Comparison of ENCODE assay signal across 26 mouse cellular contexts in the genomic region with DNA sequence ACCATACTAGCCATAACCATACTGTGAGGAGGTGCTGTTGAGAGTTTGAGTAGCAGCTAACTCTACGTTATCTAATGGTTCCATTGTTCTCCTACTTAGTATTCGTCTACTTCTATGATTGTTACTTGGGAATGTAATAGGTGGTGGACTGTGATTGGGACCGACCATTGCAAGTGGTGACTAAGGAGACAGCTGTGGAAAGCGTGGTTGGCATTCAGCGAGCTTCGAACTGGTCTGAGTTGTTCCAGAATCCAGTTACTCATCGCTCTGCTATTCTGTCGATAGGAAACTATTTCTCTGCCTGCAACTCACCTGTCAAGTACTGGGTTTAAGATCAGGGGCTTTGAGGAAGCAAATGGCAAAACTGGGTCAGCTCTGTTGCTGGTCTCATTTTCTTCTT.
"Had no signal": no experiment of that assay in that cellular context is flagged by ENCODE, and none has a peak within 500 bp of the region (broad histone marks: within the 10 kb centered on the region; RNA-seq: fewer than 3 reads in every experiment).

No protein-coding gene starts in this region.

- H3K9me3 ChIP-seq: heart, embryonic 13.5 days; heart, embryonic 15.5 days; hindbrain, embryonic 13.5 days; intestine, embryonic 15.5 days; limb, embryonic 10.5 days; limb, embryonic 12.5 days; liver, embryonic 13.5 days; liver, embryonic 15.5 days had no signal

- H3K27me3 ChIP-seq: heart, embryonic 13.5 days; heart, embryonic 15.5 days; hindbrain, embryonic 13.5 days; intestine, embryonic 15.5 days; limb, embryonic 12.5 days; liver, embryonic 13.5 days; liver, embryonic 15.5 days had no signal

- H3K4me2 ChIP-seq: heart, embryonic 11.5 days; heart, embryonic 13.5 days; heart, embryonic 15.5 days; hindbrain, embryonic 13.5 days; intestine, embryonic 15.5 days; limb, embryonic 12.5 days; liver, embryonic 11.5 days; liver, embryonic 13.5 days; liver, embryonic 15.5 days had no signal

- DNase-seq: gastrocnemius, postnatal 14 days; gastrocnemius, postnatal 36 days; heart, adult 2 months; heart, postnatal 14 days; heart, postnatal 36 days; kidney, adult 18-20 months; kidney, adult 8-10 months; kidney, postnatal 10 days; kidney, postnatal 25 days; kidney, postnatal 4 days; liver; liver, embryonic 13.5 days had no signal

- H3K4me3 ChIP-seq: heart, adult 2 months; heart, embryonic 13.5 days; heart, embryonic 15.5 days; hindbrain, embryonic 13.5 days; intestine, embryonic 15.5 days; layer of hippocampus, adult 2 months; left cerebral cortex, adult 2 months; limb, embryonic 10.5 days; limb, embryonic 12.5 days; liver, embryonic 13.5 days; liver, embryonic 15.5 days had no signal

- ATAC-seq: hindbrain, embryonic 16.5 days; inflammation-experienced regulatory T-cells, adult 6 months; intestine, embryonic 15.5 days; intestine, postnatal 0 days had no signal

- H3K9ac ChIP-seq: heart, embryonic 13.5 days; heart, embryonic 15.5 days; hindbrain, embryonic 13.5 days; intestine, embryonic 15.5 days; limb, embryonic 12.5 days; liver, embryonic 13.5 days; liver, embryonic 15.5 days had no signal

- H3K4me1 ChIP-seq: heart, embryonic 15.5 days; intestine, embryonic 15.5 days; limb, embryonic 10.5 days had no signal

- H3K27ac ChIP-seq: heart, adult 2 months; heart, embryonic 13.5 days; heart, embryonic 15.5 days; hindbrain, embryonic 13.5 days; intestine, embryonic 15.5 days; layer of hippocampus, adult 2 months; left cerebral cortex, adult 2 months; limb, embryonic 10.5 days; limb, embryonic 12.5 days; liver, embryonic 13.5 days; liver, embryonic 15.5 days had no signal
